8 mouse cellular contexts compared by ENCODE assay signal in the genomic region with DNA sequence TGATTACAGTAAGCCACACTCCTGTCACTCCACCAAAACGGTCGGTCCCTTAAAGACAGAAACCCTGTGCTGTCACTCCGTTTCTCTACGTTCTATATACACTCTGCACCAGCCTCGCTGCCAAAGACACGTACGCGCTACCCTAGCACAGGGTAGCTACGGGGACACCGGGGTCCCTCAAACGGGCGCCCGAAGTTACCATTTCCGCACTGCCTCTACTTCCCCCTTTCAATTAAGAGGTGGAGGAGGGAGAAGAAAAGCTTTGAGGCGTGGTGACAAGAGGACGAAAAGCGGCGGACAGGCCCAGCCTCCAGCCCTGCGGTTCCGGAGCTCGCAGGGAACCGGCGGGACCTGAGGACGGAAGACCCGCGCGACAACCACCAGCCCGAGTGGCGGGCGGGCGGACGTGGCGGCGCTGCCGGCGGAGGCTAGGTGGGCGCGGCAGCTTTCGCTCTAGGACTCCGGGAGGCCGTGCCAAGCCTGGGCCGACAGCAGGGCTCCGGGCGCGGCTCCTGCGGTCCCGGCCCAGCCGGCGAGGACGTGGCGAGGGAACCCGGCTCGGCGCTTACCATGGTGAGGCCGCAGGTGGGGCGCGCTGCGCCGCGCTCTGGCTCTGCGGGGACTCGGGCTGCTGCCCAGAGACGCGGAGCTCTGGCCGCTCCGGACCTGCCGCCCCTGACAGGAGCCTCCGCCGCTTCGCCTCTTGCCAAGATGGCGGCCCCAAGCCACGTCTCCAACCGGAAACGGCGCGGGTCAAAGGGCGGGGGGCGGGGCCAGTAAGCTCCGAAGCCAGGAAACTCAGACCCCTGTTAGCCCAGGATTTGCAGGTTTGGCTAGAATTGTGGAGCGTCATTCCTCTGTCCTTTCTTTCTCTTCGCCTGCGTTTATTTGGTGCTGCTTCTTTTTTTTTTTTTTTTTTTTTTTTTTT. TPM values are rescaled to one million over a fixed set of nuclear protein-coding genes. Genes with fewer than 3 reads are reported as not detected.
A peak's percentile ranks its signal among the peaks of the same experiment; 100 is the strongest.
DNase-seq lines count a peak whose midpoint lies in the region; ATAC-seq and TF ChIP-seq lines count a peak whose summit lies in the region.

A gene (minus strand): TSS at position 745 of the 928 bp plus-strand sequence.
A gene (plus strand): TSS at position 808 of the 928 bp plus-strand sequence.

- H3K9ac ChIP-seq in hindbrain, embryonic 14.5 days, result peak within 1 kb of the TSS; percentile 96

- no peaks in the 10 kb centered on the region for H3K27me3 ChIP-seq in Patski
- no peaks in the 10 kb centered on the region for H3K27me3 ChIP-seq in hindbrain, embryonic 14.5 days (ENCODE audit: control insufficient read depth, insufficient read depth, low read length)

- H3K36me3 ChIP-seq in hindbrain, embryonic 14.5 days (replicated peaks; ENCODE audit: control insufficient read depth, insufficient read depth), result no peaks in the 10 kb centered on the region

- POLR2A ChIA-PET in Patski (lab: Charles Lee), result interaction anchor here (0.7 to 1.4 kb wide), 3 partner anchors 11 to 105 kb away, joined by 3 to 5 read pairs (median 4); no protein-coding TSS in a partner anchor

- peak within 1 kb of the TSS; percentile 88 for H3K4me2 ChIP-seq in hindbrain, embryonic 14.5 days (replicated peaks)

- H3K9me3 ChIP-seq in hindbrain, embryonic 14.5 days (ENCODE audit: control insufficient read depth, low read length), result no peaks in the 10 kb centered on the region

- ATAC-seq in Patski, result peak; percentile 67
- peak; percentile 91 for ATAC-seq in hindbrain, embryonic 14.5 days (ENCODE audit: low FRiP score)

- peak within 1 kb of the TSS; percentile 96 for H3K27ac ChIP-seq in hindbrain, embryonic 14.5 days

- no peak for DNase-seq in Patski (ENCODE audit: low read depth, low spot score)
- peak; percentile 88 to 90 for DNase-seq in cerebellum, postnatal 14 days
- peak; percentile 65 to 72 for DNase-seq in frontal cortex, postnatal 25 days (ENCODE audit: low spot score in 2 of 2)
- DNase-seq in hindbrain, embryonic 14.5 days (ENCODE audit: low spot score), result peak; percentile 89
- peak; percentile 81 to 84 for DNase-seq in layer of hippocampus, postnatal 36 days
- peak; percentile 84 for DNase-seq in lung, postnatal 36 days
- peak; percentile 95 for DNase-seq in retina, postnatal 1 day
- DNase-seq in urinary bladder, adult 18-20 months (ENCODE audit: low spot score in 2 of 2), result peak; percentile 75 to 86

- peaks cover 16% of the 10 kb centered on the region for H3K4me1 ChIP-seq in hindbrain, embryonic 14.5 days (replicated peaks; ENCODE audit: control insufficient read depth, insufficient read depth, low read length)

- in situ Hi-C loops in Patski (cut with MboI; ENCODE audit: low pct_unique_long_range_greater_than_20kb), result no loop called here

- H3K4me3 ChIP-seq in hindbrain, embryonic 14.5 days (replicated peaks; ENCODE audit: low read length), result peak within 1 kb of the TSS; percentile 100

- TF ChIP-seq CTCF in Patski (IDR thresholded peaks at IDR 0.05), result no peak

- CTCF ChIA-PET in Patski (lab: Charles Lee), result interaction anchor here (1.3 to 1.9 kb wide), 2 partner anchors 33 to 50 kb away, joined by 3 to 4 read pairs; no protein-coding TSS in a partner anchor

- under 1% methylated on average over 69 of the region's 82 CpGs for WGBS in hindbrain, embryonic 14.5 days

RNA-seq across cellular contexts. Expression of the first gene that starts in this region (rescaled TPM):
- polyA plus RNA-seq in Patski (2021), result 142 TPM
- polyA plus RNA-seq in hindbrain, embryonic 14.5 days (2014; fragmentation: Nextera tagmentation; extraction: Ambion mirVana), result 148 and 169 TPM in 2 replicates
- total RNA-seq in layer of hippocampus, postnatal 36 days (2021), result 100 to 1,000 TPM; 104 to 112 TPM

RNA-seq across cellular contexts. Expression of the second gene that starts in this region (rescaled TPM):
- 193 TPM for polyA plus RNA-seq in Patski (2021)
- polyA plus RNA-seq in hindbrain, embryonic 14.5 days (2014; fragmentation: Nextera tagmentation; extraction: Ambion mirVana), result 141 and 158 TPM in 2 replicates
- 10 to 100 TPM; 68.1 to 69.1 TPM for total RNA-seq in layer of hippocampus, postnatal 36 days (2021)
